10 mouse cellular contexts compared by ENCODE assay signal in genomic region chr16:31347581-31347980, GRCm38 (mm10). TPM values are rescaled to one million over a fixed set of nuclear protein-coding genes. Genes with fewer than 3 reads are reported as not detected.
DNase-seq lines count a peak whose midpoint lies in the region; ATAC-seq and TF ChIP-seq lines count a peak whose summit lies in the region.
"Had no signal": no experiment of that assay in that cellular context is flagged by ENCODE, and none has a peak within 500 bp of the region (broad histone marks: within the 10 kb centered on the region; RNA-seq: fewer than 3 reads in every experiment).

No protein-coding gene starts in this region.

- H3K4me2 ChIP-seq in forebrain, embryonic 15.5 days (replicated peaks): peak overlapping the region; percentile 33
- H3K4me2 ChIP-seq in heart, postnatal 0 days (ENCODE audit: low read depth, low read length): peak overlapping the region; percentile 56
- peak overlapping the region; percentile 45 for H3K4me2 ChIP-seq in neural tube, embryonic 13.5 days

- H3K9ac ChIP-seq in forebrain, embryonic 15.5 days (replicated peaks): 0 out of 2 replicates have a peak overlapping the region, but pooled peaks have one; percentile 16
- H3K9ac ChIP-seq in heart, postnatal 0 days (replicated peaks; ENCODE audit: low read depth, low read length): 0 out of 2 replicates have a peak overlapping the region, but pooled peaks have one; percentile 24
- H3K9ac ChIP-seq in neural tube, embryonic 13.5 days: peak overlapping the region; percentile 48; the same call in 1 of the 2 replicates

- TF ChIP-seq EP300 in heart, postnatal 0 days (IDR thresholded peaks at IDR 0.05; ENCODE audit: low read depth): no peak

- no peak overlapping the region for H3K27ac ChIP-seq in forebrain, embryonic 15.5 days (replicated peaks)
- H3K27ac ChIP-seq in heart, postnatal 0 days (ENCODE audit: low read depth): no peak overlapping the region
- no peak overlapping the region for H3K27ac ChIP-seq in neural tube, embryonic 13.5 days (replicated peaks)
- H3K27ac ChIP-seq: macrophage had no signal

- peaks cover 8% of the 10 kb centered on the region; the same call in 1 of the 2 replicates for H3K27me3 ChIP-seq in E14TG2a.4 (ENCODE audit: insufficient read depth, low read length)
- H3K27me3 ChIP-seq in forebrain, embryonic 15.5 days: no peaks in the 10 kb centered on the region
- no peaks in the 10 kb centered on the region for H3K27me3 ChIP-seq in heart, postnatal 0 days (ENCODE audit: control insufficient read depth, insufficient read depth, low read length)
- H3K27me3 ChIP-seq in neural tube, embryonic 13.5 days: peaks cover 4% of the 10 kb centered on the region; the same call in 1 of the 2 replicates

- WGBS in forebrain, embryonic 15.5 days: 8% methylated on average over 14 of the region's 14 CpGs
- 13% methylated on average over 14 of the region's 14 CpGs for WGBS in heart, postnatal 0 days
- WGBS in neural tube, embryonic 13.5 days: 16% methylated on average over 14 of the region's 14 CpGs

- peaks cover 35% of the 10 kb centered on the region for H3K4me1 ChIP-seq in E14TG2a.4 (replicated peaks; ENCODE audit: low read depth, low read length)
- H3K4me1 ChIP-seq in forebrain, embryonic 15.5 days: peaks cover 4% of the 10 kb centered on the region; the same call in 1 of the 2 replicates
- H3K4me1 ChIP-seq in heart, postnatal 0 days (ENCODE audit: control insufficient read depth, insufficient read depth): no peaks in the 10 kb centered on the region
- H3K4me1 ChIP-seq in neural tube, embryonic 13.5 days (replicated peaks): peaks cover 13% of the 10 kb centered on the region

- H3K36me3 ChIP-seq in E14TG2a.4 (ENCODE audit: insufficient read depth, low read length): no peaks in the 10 kb centered on the region
- H3K36me3 ChIP-seq in forebrain, embryonic 15.5 days: no peaks in the 10 kb centered on the region
- no peaks in the 10 kb centered on the region for H3K36me3 ChIP-seq in heart, postnatal 0 days (replicated peaks; ENCODE audit: control insufficient read depth, insufficient read depth, low read length)
- no peaks in the 10 kb centered on the region for H3K36me3 ChIP-seq in neural tube, embryonic 13.5 days

- DNase-seq in cerebellum, adult 11 months: peak; percentile 21
- peak; percentile 82 for DNase-seq in heart, postnatal 0 days (ENCODE audit: low spot score)
- peak; percentile 72 to 77 for DNase-seq in kidney, postnatal 25 days
- DNase-seq in liver: peak; percentile 37

- no peaks in the 10 kb centered on the region for H3K9me3 ChIP-seq in E14TG2a.4 (ENCODE audit: low read length)
- H3K9me3 ChIP-seq in forebrain, embryonic 15.5 days: no peaks in the 10 kb centered on the region
- no peaks in the 10 kb centered on the region for H3K9me3 ChIP-seq in heart, postnatal 0 days (replicated peaks; ENCODE audit: control insufficient read depth, low read length)
- no peaks in the 10 kb centered on the region for H3K9me3 ChIP-seq in neural tube, embryonic 13.5 days

- 0 out of 2 replicates have a peak, but pooled peaks have one; percentile 19 for ATAC-seq in forebrain, embryonic 15.5 days (replicated peaks)
- ATAC-seq in heart, postnatal 0 days (ENCODE audit: insufficient read depth, low read depth): peak; percentile 83
- ATAC-seq in neural tube, embryonic 13.5 days (ENCODE audit: low read depth): no peak
- no peak; the same call in 1 of the 2 replicates for ATAC-seq in granulocyte monocyte progenitor cell, adult 5-6 weeks (replicated peaks; ENCODE audit: poor library complexity, severe bottlenecking)

- TF ChIP-seq CTCF in E14TG2a.4 (conservative IDR thresholded peaks at IDR 0.05; ENCODE audit: low read length): no peak
- peak; percentile 93 for TF ChIP-seq CTCF in heart, postnatal 0 days (IDR thresholded peaks at IDR 0.05; ENCODE audit: low read depth)

- peak overlapping the region; percentile 27; the same call in 1 of the 2 replicates for H3K4me3 ChIP-seq in E14TG2a.4 (replicated peaks; ENCODE audit: low read length)
- H3K4me3 ChIP-seq in forebrain, embryonic 15.5 days: peak overlapping the region; percentile 12; the same call in 1 of the 2 replicates
- peak overlapping the region; percentile 32 for H3K4me3 ChIP-seq in heart, postnatal 0 days (ENCODE audit: low read depth, low read length)
- peak overlapping the region; percentile 18; the same call in 1 of the 2 replicates for H3K4me3 ChIP-seq in neural tube, embryonic 13.5 days

RNA-seq across cellular contexts. Expression of gene Apod, which starts 33.0 kb away (rescaled TPM):
- 56.2 and 60.7 TPM in 2 replicates for polyA plus RNA-seq in forebrain, embryonic 15.5 days (2015; fragmentation: Nextera tagmentation; extraction: Ambion mirVana)
- total RNA-seq in heart, postnatal 0 days (2014; rRNA removed; ENCODE audit: low replicate concordance): not detected in 2 replicates
- polyA plus RNA-seq in heart, postnatal 0 days (2015; fragmentation: Nextera tagmentation; extraction: Ambion mirVana): 0.51 and 0.75 TPM in 2 replicates
- polyA plus RNA-seq in neural tube, embryonic 13.5 days (2015; fragmentation: Nextera tagmentation; extraction: Ambion mirVana): 49.6 and 60.2 TPM in 2 replicates
- not detected in 2 replicates for total RNA-seq in granulocyte monocyte progenitor cell, adult 5-6 weeks (2014; fragmentation: Nextera tagmentation)
- not detected in 2 replicates for total RNA-seq in granulocyte monocyte progenitor cell, adult 5-6 weeks (2017)
- total RNA-seq: MEL had no signal

Comparison
In these comparisons a context has a peak if more than half of its experiments do, and no peak if none do; other contexts are left out.
1. DNase-seq: peak in every context shown above with its lines; median percentile 82 in heart, postnatal 0 days; 74 in kidney, postnatal 25 days; 37 in liver; 21 in cerebellum, adult 11 months.
2. ATAC-seq: peak in forebrain, embryonic 15.5 days (single experiment) and heart, postnatal 0 days (single experiment); none in neural tube, embryonic 13.5 days (single experiment) and granulocyte monocyte progenitor cell, adult 5-6 weeks (single experiment).
3. RNA of gene Apod, which starts 33.0 kb away (polyA plus RNA-seq): 49.6 to 60.2 TPM in neural tube, embryonic 13.5 days and 56.2 to 60.7 TPM in forebrain, embryonic 15.5 days; 0.51 to 0.75 TPM in heart, postnatal 0 days; every median in the first group is over 10 times any median in the second.
4. Peak in every context shown above with its lines, with median percentiles within 50 percentile points of each other: H3K4me3 ChIP-seq, H3K4me2 ChIP-seq and H3K9ac ChIP-seq.